Mouse (Mus musculus) olfactory bulb, adult 2 months (tissue): ENCODE measurements around the gene Car10.

Experiments
- CTCF ChIP-seq: fragments of 200-500 bp; IDR thresholded peaks from 2 replicates; pipeline ENCODE4 v1.5.1; 2012; ENCODE audit warnings: low read depth, mild to moderate bottlenecking, low read length, moderate library complexity; ENCODE audit not compliant: insufficient read depth
- POLR2A ChIP-seq: fragments of 200-500 bp; IDR thresholded peaks from 2 replicates; pipeline ENCODE4 v1.6.1; 2012; ENCODE audit warnings: mild to moderate bottlenecking, low read depth, low read length, moderate library complexity; ENCODE audit not compliant: insufficient read depth

DNA sequence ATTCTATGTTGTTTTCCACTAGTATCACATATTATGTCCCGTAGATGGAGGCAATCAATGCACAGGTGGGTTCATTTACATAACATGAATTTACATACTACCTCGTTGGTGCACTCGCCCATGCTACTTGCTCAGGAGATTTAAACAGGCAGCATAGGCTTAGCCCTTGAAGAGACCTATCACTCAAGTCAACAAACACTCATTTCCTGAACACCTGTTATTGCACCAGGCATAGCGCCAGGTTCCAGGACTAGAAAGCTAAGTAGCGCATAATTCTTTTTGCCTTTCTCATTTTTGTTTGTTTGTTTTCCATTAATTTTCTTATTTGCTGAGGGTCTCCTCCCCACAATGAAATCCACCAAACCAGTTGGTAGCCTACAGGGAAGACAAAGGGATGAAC lies 333.7 kb downstream of the Car10 start:
- no peak for TF ChIP-seq CTCF
- TF ChIP-seq POLR2A = no peak
